Mouse (Mus musculus) frontal cortex, postnatal 10 days (tissue): ENCODE results near the gene Tle3.

Experiments
- DNase-seq, 2 experiments: peaks; one replicate each; pipeline ENCODE4 v3.0.0; 2022; ENCODE audit warnings: low spot score in 2 of 2, mixed read lengths in 1 of 2

Gene Tle3

DNA sequence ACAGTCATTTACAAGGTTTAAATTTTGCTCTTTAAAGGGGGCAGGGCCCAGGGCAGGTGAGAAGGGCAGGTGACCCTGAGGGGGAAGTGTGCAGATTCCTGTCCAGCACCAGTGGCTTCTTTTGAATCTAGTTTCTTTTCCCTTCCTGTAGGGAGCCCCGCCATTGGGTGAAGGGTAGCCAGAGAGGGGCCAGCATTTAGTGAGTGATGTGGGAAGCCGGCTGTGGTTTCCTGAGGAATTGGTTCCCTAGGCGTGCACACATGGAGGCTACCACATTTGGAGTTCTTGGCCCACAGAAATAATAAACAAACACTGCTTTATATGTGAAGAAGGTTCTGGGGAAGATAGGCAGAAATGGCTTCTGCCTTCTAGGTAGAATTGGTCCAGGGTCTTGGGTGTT, 4.5 kb downstream of the Tle3 start:
- no peak for DNase-seq

DNA sequence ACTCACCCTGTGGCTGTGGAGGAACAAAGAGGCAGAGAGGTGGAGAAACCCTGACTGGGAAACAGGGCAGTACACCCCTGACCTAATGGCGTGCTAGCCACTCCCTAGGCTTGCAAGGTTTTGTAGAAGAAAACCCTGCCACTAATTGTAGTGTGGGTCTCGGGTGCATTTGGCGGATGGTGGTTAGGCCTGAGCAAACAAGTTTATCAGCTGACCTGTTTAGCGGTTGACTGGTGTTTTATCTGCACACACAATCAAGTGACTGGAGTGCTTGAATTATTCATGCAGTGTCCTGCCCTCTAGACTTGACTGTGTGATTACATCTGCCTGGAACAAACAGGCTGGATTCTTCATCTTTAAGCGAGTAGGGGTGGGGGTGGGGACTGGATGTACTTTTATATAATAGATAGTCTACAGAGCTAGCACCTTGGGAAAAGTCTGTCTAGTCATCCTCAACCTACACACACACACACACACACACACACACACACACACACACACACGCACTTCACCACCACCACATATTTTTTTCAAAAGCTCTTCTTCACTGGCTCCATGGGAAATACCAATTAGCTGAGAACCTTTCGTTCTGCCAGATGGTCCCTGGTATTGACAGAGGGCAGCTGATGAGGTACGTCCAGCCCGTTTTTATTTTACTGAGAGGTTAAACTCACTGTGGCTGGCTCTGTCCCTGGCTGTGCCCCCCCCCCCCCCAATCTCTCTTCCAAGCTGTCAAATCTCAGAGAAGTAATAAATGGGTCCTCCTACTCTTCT, 5.7 kb downstream of the Tle3 start:
- no peak for DNase-seq

DNA sequence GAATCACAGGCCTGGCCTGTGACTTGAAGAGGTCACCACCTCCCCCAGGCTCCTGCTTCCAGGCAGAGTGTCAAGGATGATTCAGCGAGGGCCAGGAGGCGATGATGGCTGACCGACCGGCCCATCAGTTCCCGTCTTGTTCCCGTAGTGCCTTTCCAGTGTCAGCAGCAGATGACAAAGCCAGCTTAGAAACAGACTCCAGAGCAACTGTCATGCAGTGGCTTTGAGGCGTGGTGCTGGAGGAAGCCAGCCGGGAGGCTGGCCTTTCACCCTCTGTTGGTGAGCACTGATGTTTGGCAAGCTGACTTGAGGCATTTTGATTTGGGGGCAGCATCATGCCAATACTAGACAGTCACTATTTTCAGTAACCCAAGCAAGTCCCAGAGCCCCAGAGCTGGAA, 6.3 kb downstream of the Tle3 start:
- DNase-seq = no peak

GRCm38 (mm10) chr9:61379016-61379634, 7.0 kb downstream of the Tle3 start:
- no peak for DNase-seq

- DNase-seq = no peak
These were observed 8.3 kb downstream of the Tle3 start for GRCm38 (mm10) chr9:61380258-61381062.

- DNase-seq = no peak
These were observed 8.9 kb downstream of the Tle3 start for GRCm38 (mm10) chr9:61381063-61381408.

GRCm38 (mm10) chr9:61381445-61381844, 9.3 kb downstream of the Tle3 start:
- DNase-seq = no peak

DNA sequence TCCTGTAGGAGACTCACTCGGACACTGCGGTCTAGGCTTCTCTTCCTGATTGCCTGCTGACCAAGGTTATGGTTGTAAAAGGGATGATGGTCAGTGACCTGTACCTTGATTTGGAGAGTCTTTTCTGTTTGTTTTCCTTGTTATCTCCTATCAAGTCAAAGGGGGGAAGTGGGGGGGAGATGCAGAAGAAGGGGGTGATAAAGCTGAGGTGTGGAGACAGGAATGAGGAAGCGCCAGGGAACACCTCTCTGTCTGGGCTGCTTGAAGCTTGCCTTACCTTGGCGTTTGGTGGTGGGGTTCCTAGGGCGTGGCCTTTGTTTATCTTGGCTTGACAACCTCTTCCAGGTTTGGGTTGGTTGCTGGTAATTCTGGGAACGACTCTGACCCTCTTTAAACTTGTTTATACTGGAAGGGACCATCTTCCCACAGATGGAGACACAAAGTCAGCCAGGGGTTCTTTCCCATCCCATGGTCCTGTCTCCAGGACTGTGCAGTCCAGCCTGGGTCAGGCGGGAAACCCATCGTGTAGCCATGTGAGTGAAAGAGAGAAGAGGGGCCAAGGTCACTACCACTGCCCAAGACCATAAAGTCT, 10.5 kb downstream of the Tle3 start:
- DNase-seq = no peak

GRCm38 (mm10) chr9:61384101-61384500, 11.9 kb downstream of the Tle3 start:
- no peak for DNase-seq

DNA sequence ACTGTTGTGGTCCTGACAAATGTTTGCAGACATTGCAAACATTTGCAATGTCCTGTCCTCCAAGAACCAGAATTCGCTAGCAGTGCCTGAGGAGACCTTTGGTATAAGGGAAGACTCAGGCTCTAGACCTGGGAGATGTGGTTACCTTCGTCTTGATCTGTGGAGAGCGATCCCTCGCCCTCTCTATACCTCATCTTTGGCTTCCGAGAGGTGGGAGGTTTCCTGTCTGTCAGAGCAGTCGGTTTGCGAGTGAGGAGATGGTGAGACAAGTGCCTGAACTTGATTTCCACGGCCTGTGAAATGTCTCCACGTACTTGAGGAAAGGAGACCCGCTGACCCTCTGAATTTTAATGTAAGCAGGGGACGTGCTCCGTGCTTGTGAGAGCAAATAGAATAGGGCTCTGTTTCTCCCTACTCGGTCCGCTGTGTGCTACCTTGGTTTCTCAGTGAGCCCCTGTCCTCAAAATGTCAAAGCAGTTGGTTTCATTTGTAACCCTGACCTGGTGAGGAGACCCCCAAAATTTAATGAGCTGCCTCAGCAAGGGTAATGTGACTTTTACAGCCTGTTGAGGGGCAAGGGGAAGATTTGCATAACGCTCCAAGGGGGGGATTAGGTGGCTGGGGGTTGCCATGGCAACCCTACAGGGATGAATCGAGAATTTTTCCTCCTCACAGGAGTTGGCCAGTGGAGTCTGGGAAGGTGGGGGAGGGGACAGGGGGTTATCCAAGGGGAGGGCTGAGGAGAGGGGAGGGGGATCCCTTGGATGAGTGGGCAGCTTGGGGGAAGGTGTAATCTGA, 12.7 kb downstream of the Tle3 start:
- DNase-seq = no peak

GRCm38 (mm10) chr9:61385753-61386152, 13.6 kb downstream of the Tle3 start:
- no peak for DNase-seq

DNA sequence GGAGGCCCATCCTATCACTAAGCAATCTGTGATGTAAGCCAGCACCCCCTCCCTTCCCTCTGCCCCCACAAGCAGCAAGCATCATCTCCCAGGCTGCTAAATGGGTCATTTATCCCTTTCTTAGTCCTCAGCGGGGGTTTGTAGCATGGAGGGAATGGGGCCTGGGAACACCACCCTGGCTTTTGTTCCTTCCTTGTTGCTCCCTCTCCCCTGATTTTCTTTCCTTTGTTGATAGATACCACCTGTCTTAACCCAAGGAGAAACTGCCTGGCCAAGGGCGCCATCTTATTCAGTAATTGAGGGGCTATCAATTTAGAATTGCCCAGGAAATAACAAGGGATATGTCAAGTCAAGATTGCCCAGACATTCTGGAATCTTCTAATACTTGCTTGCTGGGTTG, 14.1 kb downstream of the Tle3 start:
- DNase-seq = no peak

DNA sequence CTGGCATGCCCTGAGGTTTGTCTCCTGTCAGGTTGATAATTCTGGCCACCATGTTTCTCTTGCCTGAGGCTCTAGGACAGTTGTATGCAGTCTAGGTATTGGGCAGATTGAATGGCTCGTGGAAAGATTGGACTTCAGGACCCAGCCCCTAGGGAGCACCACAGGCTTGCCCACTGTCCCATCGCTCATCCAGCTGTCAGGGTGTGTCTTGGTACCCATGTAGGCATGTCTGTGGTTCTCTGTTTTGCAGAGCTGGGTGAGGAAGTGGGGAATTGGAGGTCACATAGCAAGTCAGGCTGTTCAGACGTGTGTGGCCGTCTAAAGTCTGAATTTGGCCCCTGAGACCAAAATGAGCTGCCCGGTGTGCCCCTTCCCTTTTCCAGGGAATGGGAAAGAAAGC, 15.6 kb downstream of the Tle3 start:
- no peak for DNase-seq

- no peak for DNase-seq
These were observed 16.0 kb downstream of the Tle3 start for GRCm38 (mm10) chr9:61388214-61388613.

DNA sequence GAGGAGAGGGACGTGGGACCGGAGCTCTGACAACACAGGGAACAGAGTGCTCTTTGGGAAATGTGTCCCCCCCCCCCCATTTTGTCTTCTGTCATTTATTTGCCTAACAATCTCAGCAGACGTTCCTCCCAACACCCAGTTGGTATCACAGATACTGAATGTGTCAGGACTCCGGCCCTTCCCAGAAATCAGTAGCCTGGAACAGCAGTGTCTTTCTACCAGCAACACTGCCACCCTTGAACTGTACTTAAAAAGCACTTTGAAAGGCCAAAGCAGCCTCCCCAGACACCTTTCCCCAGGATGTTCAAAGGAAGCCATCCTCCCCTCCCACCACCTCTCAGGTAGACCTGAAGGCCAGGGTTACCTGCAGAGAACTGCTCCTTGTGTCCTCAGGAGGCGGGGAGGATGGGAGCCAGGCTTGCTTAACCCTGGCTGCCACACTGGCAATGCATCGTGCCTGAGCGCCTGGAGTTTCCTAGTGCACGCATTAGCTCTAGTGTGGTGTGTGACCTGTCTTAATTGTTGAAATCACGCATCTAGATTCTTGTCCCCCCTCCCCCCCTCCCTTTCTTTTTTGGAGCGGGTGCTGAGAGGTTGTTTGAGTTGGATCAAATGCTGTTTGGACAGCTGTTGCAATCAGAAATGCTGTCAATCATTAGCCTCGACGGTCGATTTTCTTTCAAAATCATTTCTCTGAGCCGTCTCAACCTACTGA, 16.7 kb downstream of the Tle3 start:
- DNase-seq = no peak

- no peak for DNase-seq
These were observed 17.2 kb downstream of the Tle3 start for GRCm38 (mm10) chr9:61389404-61389701.

GRCm38 (mm10) chr9:61391570-61392337, 19.6 kb downstream of the Tle3 start:
- no peak for DNase-seq

GRCm38 (mm10) chr9:61392338-61392620, 20.1 kb downstream of the Tle3 start:
- DNase-seq = no peak

- no peak for DNase-seq
These were observed 21.0 kb downstream of the Tle3 start for GRCm38 (mm10) chr9:61393161-61393560.

DNA sequence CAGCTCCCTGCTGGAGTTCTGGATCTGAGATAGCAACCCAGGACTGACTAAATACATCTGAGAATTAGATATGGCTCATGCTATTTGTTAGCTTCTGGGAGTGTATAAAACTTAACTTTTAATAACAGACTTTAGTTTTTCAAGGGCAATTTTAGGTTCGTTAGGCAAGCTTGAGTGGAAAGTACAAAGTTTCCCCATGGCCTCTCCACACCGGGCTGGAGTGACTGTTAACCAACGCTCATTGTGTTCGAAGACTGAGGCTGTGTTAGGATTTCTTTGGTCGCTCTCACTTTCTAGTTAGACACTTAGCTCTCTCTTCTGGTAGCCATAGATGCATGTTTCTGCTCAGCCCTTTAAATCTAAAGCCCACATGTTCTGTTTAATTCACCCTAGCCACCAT, 21.7 kb downstream of the Tle3 start:
- DNase-seq = no peak

DNA sequence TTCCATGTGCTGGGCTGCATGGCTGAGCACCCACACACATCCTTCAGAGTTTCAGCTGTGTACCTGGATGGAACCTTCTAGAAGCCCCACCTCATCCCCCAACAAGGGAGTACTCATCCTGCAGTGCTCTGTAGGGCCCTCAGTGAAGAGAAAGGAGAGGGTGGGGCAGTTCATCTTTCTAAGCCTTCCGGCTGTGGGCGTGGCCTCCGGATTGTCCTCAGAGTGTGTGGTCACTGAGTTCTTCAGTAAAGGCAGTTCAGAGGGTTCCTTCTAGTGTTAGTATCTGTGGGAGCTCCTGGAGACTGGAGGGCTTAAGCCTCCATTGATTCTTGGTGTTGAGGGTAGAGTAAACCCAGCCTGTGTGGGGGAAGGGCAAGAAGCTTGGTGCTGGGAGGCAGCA, 22.9 kb downstream of the Tle3 start:
- no peak for DNase-seq
